Mouse (Mus musculus): ENCODE measurements around the gene Krtap28-10.

DNA sequence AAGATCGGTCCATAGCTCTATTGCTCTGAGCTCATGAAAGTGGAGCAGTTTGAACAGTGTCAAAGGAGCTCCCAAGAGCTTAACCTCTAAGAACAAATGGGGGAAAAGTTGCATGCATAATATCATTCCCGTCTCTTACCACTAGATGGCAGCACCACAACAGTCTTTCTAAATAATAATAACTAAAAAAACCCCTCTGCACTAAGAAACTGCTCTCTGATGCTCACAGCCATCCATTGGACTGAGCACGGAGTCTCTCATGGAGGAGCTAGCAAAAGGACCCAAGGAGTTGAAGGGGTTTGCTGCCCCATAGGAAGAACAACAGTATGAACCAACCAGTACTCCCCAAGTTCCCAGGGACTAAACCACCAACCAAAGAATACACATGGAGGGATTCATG is 22.6 kb upstream of the Krtap28-10 start:
- no peak for TF ChIP-seq CTCF (IDR thresholded peaks at IDR 0.05; ENCODE audit: insufficient read depth, low read depth, low read length)
- no peak for TF ChIP-seq POLR2A (IDR thresholded peaks at IDR 0.05; ENCODE audit: insufficient read depth, low read depth, low read length)
